Mouse (Mus musculus) C2C12 (cell line): ENCODE measurements at regions not wholly inside any gene's neighbourhood (a gene's known extent, or its start where the extent isn't known, plus 50 kb on each side); places are given as distances from the start of the nearest gene placed in this dataset.

Source experiments
- CEBPB ChIP-seq: IDR thresholded peaks from one replicate; pipeline ENCODE4 v1.6.1; 2011; ENCODE audit warnings: low read depth, mild to moderate bottlenecking, control low read depth, moderate library complexity
- CTCF ChIP-seq: IDR thresholded peaks from one replicate; pipeline ENCODE4 v1.5.1; 2011; ENCODE audit not compliant: control insufficient read depth, insufficient read depth, insufficient read length
- MAX ChIP-seq: IDR thresholded peaks from one replicate; pipeline ENCODE4 v1.6.1; 2011; ENCODE audit warnings: mild to moderate bottlenecking, control low read depth
- MYOD1 ChIP-seq: IDR thresholded peaks from one replicate; pipeline ENCODE4 v1.6.1; 2011; ENCODE audit warnings: low read depth; ENCODE audit not compliant: control insufficient read depth, insufficient read length
- MYOG ChIP-seq: IDR thresholded peaks from one replicate; pipeline ENCODE4 v1.6.1; 2011; ENCODE audit not compliant: control insufficient read depth, insufficient read length; ENCODE audit errors: extremely low read depth
- USF1 ChIP-seq: IDR thresholded peaks from one replicate; pipeline ENCODE4 v1.6.1; 2011; ENCODE audit warnings: low read depth, mild to moderate bottlenecking, control low read depth, moderate library complexity

DNA sequence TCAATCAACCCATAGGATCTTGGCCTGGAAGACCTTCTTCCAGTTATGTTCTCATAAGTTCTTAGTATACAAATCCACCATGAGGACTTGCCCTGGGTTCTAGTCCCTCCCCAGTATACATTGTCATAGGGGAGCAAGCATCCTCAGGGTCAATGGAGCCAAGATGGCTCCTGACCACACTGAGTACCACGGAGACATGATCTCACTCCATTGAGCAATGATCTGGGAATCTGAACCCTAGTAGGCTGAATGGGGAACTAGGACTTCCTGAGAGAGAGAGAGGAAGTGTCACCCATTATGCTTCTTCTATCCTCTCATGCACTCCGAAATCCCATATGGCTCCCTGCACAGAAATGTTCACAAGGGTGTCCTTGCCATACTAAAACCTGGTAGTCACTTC, 1229.3 kb upstream of the A1bg start:
- no peak for TF ChIP-seq MYOD1
- TF ChIP-seq MAX: no peak
- TF ChIP-seq USF1: no peak
- no peak for TF ChIP-seq CTCF
- TF ChIP-seq CEBPB: peak; percentile 69
- no peak for TF ChIP-seq MYOG
